Mouse (Mus musculus) hindbrain, embryonic 16.5 days (tissue): ENCODE results near the gene Hoxb6. TPM values are rescaled to one million over a fixed set of nuclear protein-coding genes. Genes with fewer than 3 reads are reported as not detected.
A peak's percentile ranks its signal among the peaks of the same experiment; 100 is the strongest.

Source experiments
- ATAC-seq: fragments of 200-750 bp; cut with Nextera tagmentation; 2 replicates; pipeline ENCODE4 v1.8.0; 2017; ENCODE audit warnings: moderate TSS enrichment, moderate library complexity
- H3K27ac ChIP-seq: fragments of 300-500 bp; sonication (generic); 2 replicates; pipeline ENCODE4 v1.5.1; 2014; ENCODE audit warnings: low read depth, mild to moderate bottlenecking, control low read depth, low read length, moderate library complexity
- H3K27me3 ChIP-seq: fragments of 300-500 bp; sonication (generic); replicated peaks from 2 replicates; pipeline ENCODE4 v1.6.1; 2014; ENCODE audit warnings: low read length; ENCODE audit not compliant: control insufficient read depth, insufficient read depth
- H3K36me3 ChIP-seq: fragments of 300-500 bp; sonication (generic); 2 replicates; pipeline ENCODE4 v1.6.1; 2014; ENCODE audit warnings: mild to moderate bottlenecking, low read length, moderate library complexity, mixed read lengths; ENCODE audit not compliant: control insufficient read depth, insufficient read depth
- H3K4me1 ChIP-seq: fragments of 300-500 bp; sonication (generic); 2 replicates; pipeline ENCODE4 v1.6.1; 2014; ENCODE audit warnings: low read depth, low read length; ENCODE audit not compliant: control insufficient read depth, insufficient read depth
- H3K4me2 ChIP-seq: fragments of 300-500 bp; sonication (generic); 2 replicates; pipeline ENCODE4 v1.6.1; 2014; ENCODE audit warnings: mild to moderate bottlenecking, low read length, control low read depth, moderate library complexity
- H3K4me3 ChIP-seq: fragments of 300-500 bp; sonication (generic); 2 replicates; pipeline ENCODE4 v1.5.1; 2014; ENCODE audit warnings: mild to moderate bottlenecking, low read length, control low read depth, moderate library complexity
- H3K9ac ChIP-seq: fragments of 300-500 bp; sonication (generic); 2 replicates; pipeline ENCODE4 v1.6.1; 2014; ENCODE audit warnings: low read depth, mild to moderate bottlenecking, control low read depth, low read length, moderate library complexity
- H3K9me3 ChIP-seq: fragments of 300-500 bp; sonication (generic); 2 replicates; pipeline ENCODE4 v1.6.1; 2014; ENCODE audit warnings: mild to moderate bottlenecking, low read length, moderate library complexity; ENCODE audit not compliant: control insufficient read depth
- WGBS: fragments of 180-500 bp; shearing (Covaris S2); extraction: QIAGEN DNeasy Blood & Tissue Kit; methylation state at CpG from one replicate; pipeline ENCODE4 v1.1.7; 2014; 5-methylcytosine and 5-hydroxymethylcytosine counted together
- microRNA counts: library from miRNA; unstranded; fragments of <30 nt; microRNA quantifications from one replicate; lab custom pipeline; 2016
- microRNA-seq: library from miRNA; unstranded; fragments of <30 nt; microRNA quantifications from one replicate; pipeline ENCODE4, GENCODE M21; 2017
- polyA plus RNA-seq: library from polyadenylated mRNA; unstranded; fragments of >200 nt; fragmentation: Nextera tagmentation; extraction: Ambion mirVana; gene quantifications from 2 replicates; pipeline ENCODE4 v1.2.1, GENCODE M21; 2015

Hoxb6 gene
- polyA plus RNA-seq, 1 experiment from 2014 or later = 53.3 TPM

DNA sequence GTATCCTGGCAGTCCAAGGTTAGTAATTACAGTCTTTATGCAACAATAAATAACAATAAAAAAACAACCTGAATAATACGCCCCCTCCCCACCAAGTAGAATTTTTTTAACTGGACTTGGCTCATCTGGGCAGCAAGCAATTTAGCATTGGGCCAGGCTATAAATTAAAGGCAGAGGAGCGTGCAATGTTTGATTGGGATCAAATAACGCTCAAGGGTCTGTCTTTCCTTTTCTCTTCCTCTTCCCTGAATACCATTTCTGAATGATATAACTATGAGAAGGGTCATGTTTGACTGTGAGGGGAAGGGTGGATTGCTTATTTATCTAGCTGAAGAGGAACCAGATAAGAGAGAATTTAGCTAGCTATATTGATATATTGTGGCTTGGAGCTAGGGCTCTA is 56.7 kb downstream of the Hoxb6 start:
- H3K27me3 ChIP-seq = peaks cover 31% of the 10 kb centered on the region
- ATAC-seq = no peak
- 20% methylated on average over 3 of the region's 3 CpGs for WGBS
- peak overlapping the region; percentile 46 for H3K4me2 ChIP-seq
- H3K9ac ChIP-seq = peak overlapping the region; percentile 20; the same call in 1 of the 2 replicates
- no peak overlapping the region for H3K4me3 ChIP-seq
- no peaks in the 10 kb centered on the region for H3K9me3 ChIP-seq
- peaks cover 38% of the 10 kb centered on the region for H3K4me1 ChIP-seq
- H3K27ac ChIP-seq = peak overlapping the region; percentile 97
- no peaks in the 10 kb centered on the region for H3K36me3 ChIP-seq

DNA sequence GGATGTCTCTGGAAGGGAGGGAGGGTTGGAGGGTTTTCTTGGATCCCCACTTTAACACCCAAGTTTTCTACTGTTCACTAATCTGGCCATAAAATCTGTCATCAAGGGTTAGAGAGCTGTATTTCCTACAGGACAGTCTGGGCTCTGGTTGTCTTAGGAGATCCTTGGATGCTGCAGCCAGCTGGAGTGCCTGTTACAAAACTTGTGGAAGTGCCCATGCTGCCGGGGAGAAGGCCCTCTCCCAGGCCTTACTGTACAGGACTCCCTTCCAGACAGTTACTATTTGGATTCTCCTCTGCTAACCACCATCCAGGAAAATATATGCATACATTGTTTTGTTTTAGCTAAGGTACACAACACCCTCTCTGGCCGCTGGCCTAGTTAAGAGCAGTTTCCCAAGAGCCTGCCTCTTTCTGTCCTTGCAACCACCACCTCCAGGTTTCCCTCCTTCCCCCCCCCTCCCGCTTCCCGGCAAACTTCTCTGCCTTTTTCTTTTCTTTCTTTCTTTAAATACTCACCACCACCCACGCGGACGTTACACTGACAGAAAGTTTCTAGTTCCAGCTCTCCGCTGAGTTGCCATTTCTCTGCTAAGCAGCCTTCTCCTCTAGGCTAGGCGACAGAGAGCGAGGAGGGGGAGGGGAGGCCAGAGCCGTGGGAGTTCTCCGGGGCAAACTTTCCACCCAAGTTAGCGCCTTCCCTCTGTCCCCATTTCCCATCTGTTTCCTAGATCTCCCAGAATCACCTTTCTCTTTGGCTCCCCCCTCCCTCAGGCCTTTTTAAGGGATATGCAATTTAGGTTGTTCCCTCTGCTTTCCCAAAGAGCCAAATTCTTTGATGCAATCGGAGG is 57.4 kb downstream of the Hoxb6 start:
- peak overlapping the region; percentile 11 for H3K4me3 ChIP-seq
- H3K4me2 ChIP-seq = peak overlapping the region; percentile 46
- H3K4me1 ChIP-seq = peaks cover 35% of the 10 kb centered on the region
- H3K27me3 ChIP-seq = peaks cover 25% of the 10 kb centered on the region
- H3K9me3 ChIP-seq = no peaks in the 10 kb centered on the region
- 6% methylated on average over 14 of the region's 14 CpGs for WGBS
- peak overlapping the region; percentile 11 for H3K9ac ChIP-seq
- peak overlapping the region; percentile 97 for H3K27ac ChIP-seq
- H3K36me3 ChIP-seq = no peaks in the 10 kb centered on the region
- ATAC-seq = no peak

DNA sequence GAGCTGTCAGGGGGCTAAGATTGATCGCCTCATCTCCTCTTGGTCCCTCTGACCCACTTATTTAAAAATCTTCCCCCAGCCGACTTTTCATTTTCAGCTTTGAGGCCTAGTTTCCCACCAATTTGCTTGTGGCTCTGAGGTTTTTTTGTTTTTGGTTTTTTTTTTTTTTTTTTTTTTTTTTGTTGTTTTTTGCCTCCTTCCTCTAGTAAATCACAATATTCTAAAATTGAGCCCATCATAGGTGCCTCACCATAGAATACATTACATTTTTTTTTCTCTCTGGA is 58.0 kb downstream of the Hoxb6 start, which contains the start of gene Hoxb2:
TSS of gene Hoxb2 (plus strand) at position 185 of the 284 bp plus-strand sequence.
- Histone ChIP-seq H3K4me3 (peak within 1 kb of the TSS; percentile 57), H3K36me3 (no peaks in the 10 kb centered on the region), H3K9ac (peak within 1 kb of the TSS; percentile 24), H3K27ac (peak within 1 kb of the TSS; percentile 97), H3K27me3 (peaks cover 21% of the 10 kb centered on the region), H3K4me1 (peaks cover 32% of the 10 kb centered on the region), H3K4me2 (peak within 1 kb of the TSS; percentile 61), H3K9me3 (no peaks in the 10 kb centered on the region)
- no peak for ATAC-seq
- 6% methylated on average over 2 of the region's 2 CpGs for WGBS

DNA sequence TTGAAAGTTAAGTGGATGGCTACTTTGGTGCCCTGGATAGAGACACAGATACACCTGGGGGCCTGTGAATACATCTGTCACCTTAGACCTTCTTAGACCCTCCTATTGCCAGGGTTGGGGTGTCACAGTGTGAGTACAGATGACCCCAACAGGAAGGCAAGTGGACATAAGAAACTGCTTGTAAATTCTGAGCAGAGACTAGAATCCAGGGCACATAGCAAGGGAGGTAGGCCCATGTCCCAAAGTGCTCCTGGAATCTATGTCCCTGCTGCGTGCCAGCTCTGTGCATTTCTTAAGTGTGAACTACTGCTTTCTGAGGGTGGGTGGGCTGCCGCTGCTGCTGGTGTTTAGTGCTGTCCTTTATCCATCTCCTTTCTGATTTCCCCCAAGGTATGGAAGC is 58.5 kb downstream of the Hoxb6 start:
- 16% methylated on average over 2 of the region's 2 CpGs for WGBS
- no peak overlapping the region for H3K4me3 ChIP-seq
- peak overlapping the region; percentile 24; the same call in 1 of the 2 replicates for H3K9ac ChIP-seq
- no peaks in the 10 kb centered on the region for H3K9me3 ChIP-seq
- no peak for ATAC-seq
- peaks cover 19% of the 10 kb centered on the region for H3K27me3 ChIP-seq
- no peaks in the 10 kb centered on the region for H3K36me3 ChIP-seq
- peak overlapping the region; percentile 61 for H3K4me2 ChIP-seq
- H3K4me1 ChIP-seq = peaks cover 28% of the 10 kb centered on the region
- H3K27ac ChIP-seq = peak overlapping the region; percentile 97

MicroRNAs within 50 kb of the gene (microRNA counts, 519-probe panel; counts per million panel counts)
- microRNA mmu-miR-10a (lab: Ali Mortazavi, UCI) = 3,592 counts per million, percentile 92 among the panel's probes with 10 or more counts
- 1,438 counts per million, percentile 12 among the panel's probes with 10 or more counts for microRNA mmu-miR-196a (lab: Ali Mortazavi, UCI)

Small RNA genes lying within 50 kb of the gene (microRNA-seq; reads per million reads assigned to microRNA genes)
- gene Mir10a (66,890 reads per million, percentile 100 among the genes with 10 or more reads in this experiment), gene Mir196a-1 (not detected)

Other genes starting within 250 kb of the Hoxb6 start
- 37.5 and 38.4 TPM in 2 replicates for gene Ube2z, start 227.1 kb upstream of the Hoxb6 start, polyA plus RNA-seq
- gene Atp5g1, start 216.8 kb upstream of the Hoxb6 start, polyA plus RNA-seq = 787 and 865 TPM in 2 replicates
- gene Calcoco2, start 180.5 kb upstream of the Hoxb6 start, polyA plus RNA-seq = not detected in 2 replicates
- 0.27 and 0.36 TPM in 2 replicates for gene Ttll6, start 158.7 kb upstream of the Hoxb6 start, polyA plus RNA-seq
- not detected in 2 replicates for gene Hoxb13, start 98.2 kb upstream of the Hoxb6 start, polyA plus RNA-seq
- gene Hoxb9, start 21.0 kb upstream of the Hoxb6 start, polyA plus RNA-seq = 1.4 and 5.2 TPM in 2 replicates
- 15.1 and 15.9 TPM in 2 replicates for gene Hoxb8, start 10.6 kb upstream of the Hoxb6 start, polyA plus RNA-seq
- gene Hoxb7, start 5.9 kb upstream of the Hoxb6 start, polyA plus RNA-seq = 29.3 and 33.1 TPM in 2 replicates
- gene Hoxb5, start 10.9 kb downstream of the Hoxb6 start, polyA plus RNA-seq = 120 and 133 TPM in 2 replicates
- gene Hoxb4, start 25.8 kb downstream of the Hoxb6 start, polyA plus RNA-seq = 2.5 and 3.3 TPM in 2 replicates
- 4.8 and 5.6 TPM in 2 replicates for gene Hoxb3, start 30.9 kb downstream of the Hoxb6 start, polyA plus RNA-seq
- 20.0 and 20.8 TPM in 2 replicates for gene Hoxb2, start 58.0 kb downstream of the Hoxb6 start, polyA plus RNA-seq
- gene Hoxb1, start 73.3 kb downstream of the Hoxb6 start, polyA plus RNA-seq = 0.21 and 0.35 TPM in 2 replicates
- gene Skap1, start 172.1 kb downstream of the Hoxb6 start, polyA plus RNA-seq = 5.9 and 7.4 TPM in 2 replicates